Mouse (Mus musculus) C2C12 (cell line): ENCODE measurements at regions not wholly inside any gene's neighbourhood (a gene's known extent, or its start where the extent isn't known, plus 50 kb on each side); places are given as distances from the start of the nearest gene placed in this dataset.

ENCODE experiments used
- CEBPB ChIP-seq: IDR thresholded peaks from one replicate; pipeline ENCODE4 v1.6.1; 2011; ENCODE audit warnings: low read depth, mild to moderate bottlenecking, control low read depth, moderate library complexity
- CTCF ChIP-seq: IDR thresholded peaks from one replicate; pipeline ENCODE4 v1.5.1; 2011; ENCODE audit not compliant: control insufficient read depth, insufficient read depth, insufficient read length
- FOSL1 ChIP-seq: IDR thresholded peaks from one replicate; pipeline ENCODE4 v1.8.0; 2011; ENCODE audit warnings: mild to moderate bottlenecking, low read length; ENCODE audit not compliant: poor library complexity, insufficient read depth, severe bottlenecking
- MAX ChIP-seq: IDR thresholded peaks from one replicate; pipeline ENCODE4 v1.6.1; 2011; ENCODE audit warnings: mild to moderate bottlenecking, control low read depth
- MYOD1 ChIP-seq: IDR thresholded peaks from one replicate; pipeline ENCODE4 v1.6.1; 2011; ENCODE audit warnings: low read depth; ENCODE audit not compliant: control insufficient read depth, insufficient read length
- MYOG ChIP-seq: IDR thresholded peaks from one replicate; pipeline ENCODE4 v1.6.1; 2011; ENCODE audit not compliant: control insufficient read depth, insufficient read length; ENCODE audit errors: extremely low read depth
- USF1 ChIP-seq: IDR thresholded peaks from one replicate; pipeline ENCODE4 v1.6.1; 2011; ENCODE audit warnings: low read depth, mild to moderate bottlenecking, control low read depth, moderate library complexity

DNA sequence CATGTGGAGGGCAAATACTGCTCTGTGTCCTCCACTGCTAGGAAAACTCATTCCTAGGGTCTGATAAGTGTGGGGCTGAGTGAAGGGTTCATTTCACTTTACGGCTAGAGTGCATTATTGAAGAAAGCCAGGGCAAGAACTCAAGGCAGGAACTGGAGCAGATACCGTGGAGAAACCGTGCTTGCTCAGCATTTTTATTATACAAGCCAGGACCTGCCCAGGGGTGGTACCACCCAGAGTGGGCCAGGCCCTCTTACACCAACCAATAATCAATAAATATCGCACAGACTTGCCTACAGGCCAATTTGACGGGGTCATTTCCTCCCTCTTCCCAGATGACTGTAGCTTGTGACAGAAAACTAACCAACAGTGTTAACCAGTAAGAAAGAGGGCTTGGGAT is 57.7 kb downstream of the Gm11983 start:
- TF ChIP-seq CTCF (no peak), USF1 (no peak), CEBPB (no peak), MAX (no peak), FOSL1 (no peak), MYOD1 (no peak), MYOG (no peak)
